Mouse (Mus musculus) cortical plate, adult 2 months (tissue): Measurements from ENCODE around the gene Dimt1.

Experiments
- CTCF ChIP-seq: fragments of 200-500 bp; IDR thresholded peaks from 2 replicates; pipeline ENCODE4 v1.5.1; 2011; ENCODE audit warnings: mild to moderate bottlenecking, control low read depth, low read length; ENCODE audit not compliant: insufficient read depth; ENCODE audit errors: extremely low read depth
- POLR2A ChIP-seq: fragments of 200-500 bp; IDR thresholded peaks from 2 replicates; pipeline ENCODE4 v1.6.1; 2011; ENCODE audit warnings: mild to moderate bottlenecking, low read length, control low read depth; ENCODE audit not compliant: insufficient read depth; ENCODE audit errors: extremely low read depth

DNA sequence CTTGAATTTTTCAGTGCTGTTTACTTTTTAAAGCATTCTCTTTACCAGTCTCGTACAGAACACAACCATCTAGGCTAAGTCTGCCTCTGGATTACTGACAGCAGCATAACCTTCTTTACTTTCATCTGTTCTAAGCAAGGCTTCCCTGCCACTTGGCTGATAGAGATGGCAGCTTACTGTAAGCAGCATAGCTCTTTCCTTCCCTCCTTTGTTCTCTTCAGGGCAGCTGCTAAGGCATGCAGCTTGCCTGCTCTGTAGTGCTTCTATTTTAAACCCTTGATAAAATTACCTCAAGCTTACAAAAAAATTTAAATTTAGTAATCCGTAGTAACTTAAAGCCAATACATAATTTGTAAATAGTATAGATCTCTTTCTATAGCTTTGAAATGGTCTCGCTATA lies 8.0 kb downstream of the Dimt1 start:
- TF ChIP-seq POLR2A (no peak), CTCF (no peak)
